ENCODE assay signal across 20 mouse cellular contexts in the genomic region with DNA sequence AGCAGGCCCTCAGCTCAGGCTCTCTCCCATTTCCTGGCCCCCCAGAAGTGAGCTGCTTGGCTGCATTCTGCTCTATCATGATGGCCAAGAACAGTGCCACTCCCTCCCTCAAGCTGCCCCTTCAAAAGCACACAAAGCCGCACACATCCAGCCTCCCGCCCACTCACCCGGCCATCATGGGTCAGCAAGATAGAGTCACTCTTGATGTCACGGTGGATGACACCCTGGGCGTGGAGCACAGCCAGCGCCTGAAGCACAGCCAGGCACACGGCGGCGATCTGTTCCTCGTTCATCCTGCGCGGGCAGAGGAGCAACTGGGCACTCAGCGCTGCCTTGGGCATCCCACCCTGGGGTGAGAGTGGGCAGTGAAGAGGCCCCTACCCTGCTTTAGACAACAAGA. TPM values are rescaled to one million over a fixed set of nuclear protein-coding genes. Genes with fewer than 3 reads are reported as not detected.
"Had no signal": no experiment of that assay in that cellular context is flagged by ENCODE, and none has a peak within 500 bp of the region (broad histone marks: within the 10 kb centered on the region; RNA-seq: fewer than 3 reads in every experiment).

No protein-coding gene starts in this region.

- H3K27me3 ChIP-seq: limb, embryonic 13.5 days; midbrain, embryonic 12.5 days; neural tube, embryonic 13.5 days had no signal

- H3K4me2 ChIP-seq: limb, embryonic 13.5 days; midbrain, embryonic 12.5 days; neural tube, embryonic 13.5 days had no signal

- H3K27ac ChIP-seq: layer of hippocampus, adult 2 months; limb, embryonic 13.5 days; liver, embryonic 14.5 days; midbrain, embryonic 12.5 days; neural tube, embryonic 13.5 days had no signal

- H3K4me1 ChIP-seq: limb, embryonic 13.5 days; midbrain, embryonic 12.5 days had no signal

- H3K4me3 ChIP-seq: layer of hippocampus, adult 2 months; limb, embryonic 13.5 days; midbrain, embryonic 12.5 days; neural tube, embryonic 13.5 days had no signal

- H3K9me3 ChIP-seq: limb, embryonic 13.5 days; midbrain, embryonic 12.5 days; neural tube, embryonic 13.5 days had no signal

- H3K9ac ChIP-seq: limb, embryonic 13.5 days; liver, embryonic 14.5 days; midbrain, embryonic 12.5 days; neural tube, embryonic 13.5 days had no signal

- ATAC-seq: midbrain, embryonic 16.5 days had no signal

- DNase-seq: kidney, postnatal 10 days; kidney, postnatal 4 days; lung, adult 18-20 months; right cerebral cortex, adult 18-20 months; right cerebral cortex, postnatal 25 days; thymus, adult 18-20 months; thymus, postnatal 14 days had no signal

RNA-seq across cellular contexts. Expression of a gene that starts 15.3 kb away (rescaled TPM):
- total RNA-seq: liver, adult 2 months; megakaryocyte-erythroid progenitor cell, adult 5-6 weeks had no signal
- polyA plus RNA-seq: limb, embryonic 13.5 days; liver, embryonic 14.5 days; lung, embryonic 16.5 days; midbrain, embryonic 12.5 days; neural tube, embryonic 13.5 days; stomach, embryonic 14.5 days had no signal

RNA-seq across cellular contexts. Expression of a gene that starts 21.7 kb away (rescaled TPM):
- total RNA-seq: layer of hippocampus, adult 2 months; layer of hippocampus, postnatal 10 days; left cerebral cortex, postnatal 36 days; megakaryocyte-erythroid progenitor cell, adult 5-6 weeks had no signal
- polyA plus RNA-seq: limb, embryonic 13.5 days; liver, embryonic 14.5 days; lung, embryonic 16.5 days; midbrain, embryonic 12.5 days; midbrain, embryonic 16.5 days; neural tube, embryonic 13.5 days had no signal

RNA-seq across cellular contexts. Expression of a gene that starts 39.7 kb away (rescaled TPM):
- total RNA-seq: layer of hippocampus, adult 2 months; layer of hippocampus, postnatal 10 days; left cerebral cortex, postnatal 36 days; liver, adult 2 months; megakaryocyte-erythroid progenitor cell, adult 5-6 weeks had no signal
- polyA plus RNA-seq: limb, embryonic 13.5 days; liver, adult 2 months; liver, embryonic 14.5 days; lung, embryonic 16.5 days; midbrain, embryonic 12.5 days; midbrain, embryonic 16.5 days; neural tube, embryonic 13.5 days; small intestine, adult 2 months; stomach, embryonic 14.5 days had no signal
